Mouse (Mus musculus): ENCODE results near the gene Ccdc69. TPM values are rescaled to one million over a fixed set of nuclear protein-coding genes. Genes with fewer than 3 reads are reported as not detected.
A peak's percentile ranks its signal among the peaks of the same experiment; 100 is the strongest.
"Not testable (repeated sequence)": the region's sequence is repeated elsewhere in the genome, so short reads cannot be mapped to it uniquely, and the experiment has no call there.

Ccdc69 gene
- total and polyA plus RNA-seq, 2 experiments from 2014 or later = 22.0 to 22.2 TPM

DNA sequence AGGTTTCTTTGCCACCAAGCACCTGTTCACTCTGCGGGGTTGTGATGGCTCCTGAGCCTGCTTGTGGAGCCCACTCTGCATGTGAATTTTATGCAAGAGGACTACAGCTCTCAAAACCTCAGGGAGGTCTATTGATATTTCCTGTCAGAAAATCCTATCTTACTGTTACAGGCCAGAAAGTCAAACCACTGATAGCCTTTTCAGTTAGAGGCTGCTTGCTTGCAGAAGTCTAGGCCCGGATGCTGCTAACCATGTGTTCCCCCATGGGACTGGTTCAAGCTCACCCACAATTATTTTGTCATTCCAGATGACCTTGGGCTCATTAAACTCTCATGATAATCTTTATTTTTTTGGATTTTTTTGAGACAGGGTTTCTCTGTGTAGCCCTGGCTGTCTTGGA, 39.1 kb upstream of the Ccdc69 start:
- WGBS = 83% methylated on average over 2 of the region's 2 CpGs
- Histone ChIP-seq H3K4me1 (ENCODE audit: control insufficient read depth, insufficient read depth) (no peaks in the 10 kb centered on the region), H3K36me3 (replicated peaks; ENCODE audit: control insufficient read depth, insufficient read depth, low read length) (no peaks in the 10 kb centered on the region), H3K4me2 (ENCODE audit: low read depth, low read length) (no peak overlapping the region), H3K27ac (ENCODE audit: low read depth) (no peak overlapping the region), H3K27me3 (ENCODE audit: control insufficient read depth, insufficient read depth, low read length) (no peaks in the 10 kb centered on the region), H3K9me3 (replicated peaks; ENCODE audit: control insufficient read depth, low read length) (no peaks in the 10 kb centered on the region), H3K9ac (replicated peaks; ENCODE audit: low read depth, low read length) (no peak overlapping the region), H3K4me3 (ENCODE audit: low read depth, low read length) (no peak overlapping the region)
- TF ChIP-seq EP300 (IDR thresholded peaks at IDR 0.05; ENCODE audit: low read depth) = no peak
- no peak for TF ChIP-seq CTCF (IDR thresholded peaks at IDR 0.05; ENCODE audit: low read depth)
- no peak for DNase-seq (ENCODE audit: low spot score)
- ATAC-seq (ENCODE audit: insufficient read depth, low read depth) = no peak

DNA sequence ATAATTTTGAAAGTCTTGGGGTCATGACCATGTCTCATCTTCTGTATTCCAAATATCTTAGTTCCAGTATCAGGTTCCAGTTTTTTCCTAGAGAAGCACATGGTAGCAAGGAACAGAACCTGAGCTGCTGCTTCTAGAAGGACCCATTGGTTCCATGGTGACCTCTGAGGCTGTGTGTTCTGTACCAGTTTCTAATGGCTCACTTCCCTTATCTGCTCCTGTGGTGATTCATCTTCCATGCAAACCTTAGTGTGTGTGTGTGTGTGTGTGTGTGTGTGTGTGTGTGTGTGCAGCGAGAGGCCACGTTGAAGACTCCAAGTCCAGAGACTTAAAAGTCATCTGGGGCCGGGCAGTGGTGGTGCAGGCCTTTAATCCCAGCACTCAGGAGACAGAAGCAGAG, 38.1 kb upstream of the Ccdc69 start:
- no peak overlapping the region for H3K4me3 ChIP-seq (ENCODE audit: low read depth, low read length)
- 81% methylated on average over 3 of the region's 3 CpGs for WGBS
- no peaks in the 10 kb centered on the region for H3K36me3 ChIP-seq (replicated peaks; ENCODE audit: control insufficient read depth, insufficient read depth, low read length)
- DNase-seq (ENCODE audit: low spot score) (no peak), ATAC-seq (ENCODE audit: insufficient read depth, low read depth) (no peak)
- no peak for TF ChIP-seq EP300 (IDR thresholded peaks at IDR 0.05; ENCODE audit: low read depth)
- no peak for TF ChIP-seq CTCF (IDR thresholded peaks at IDR 0.05; ENCODE audit: low read depth)
- no peak overlapping the region for H3K4me2 ChIP-seq (ENCODE audit: low read depth, low read length)
- no peaks in the 10 kb centered on the region for H3K9me3 ChIP-seq (replicated peaks; ENCODE audit: control insufficient read depth, low read length)
- no peak overlapping the region for H3K9ac ChIP-seq (replicated peaks; ENCODE audit: low read depth, low read length)
- no peak overlapping the region for H3K27ac ChIP-seq (ENCODE audit: low read depth)
- H3K4me1 ChIP-seq (ENCODE audit: control insufficient read depth, insufficient read depth) = no peaks in the 10 kb centered on the region
- H3K27me3 ChIP-seq (ENCODE audit: control insufficient read depth, insufficient read depth, low read length) = no peaks in the 10 kb centered on the region

DNA sequence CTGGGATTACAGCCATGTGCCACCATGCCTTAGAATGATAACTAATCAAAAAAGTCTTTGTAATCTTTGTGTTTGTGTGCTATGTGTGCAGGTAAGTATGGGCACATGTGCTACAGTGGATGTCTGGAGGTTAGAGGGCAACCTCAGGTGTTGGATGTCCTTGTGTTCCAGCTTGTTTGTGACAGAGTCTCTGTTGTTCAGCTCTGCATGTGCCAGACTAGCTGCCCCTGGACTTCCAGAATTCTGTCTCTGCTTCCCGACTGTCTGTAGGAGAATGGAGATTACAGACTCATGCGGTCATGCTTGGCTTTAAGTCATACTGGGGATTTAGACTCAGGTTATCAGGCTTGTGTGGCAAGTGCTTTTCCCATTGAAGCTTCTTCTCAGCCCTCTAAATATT, 36.4 kb upstream of the Ccdc69 start:
- peaks cover 3% of the 10 kb centered on the region; the same call in 1 of the 2 replicates for H3K36me3 ChIP-seq (replicated peaks; ENCODE audit: control insufficient read depth, insufficient read depth, low read length)
- 0 out of 2 replicates have a peak, but pooled peaks cover 5% of the 10 kb centered on the region for H3K4me1 ChIP-seq (ENCODE audit: control insufficient read depth, insufficient read depth)
- TF ChIP-seq EP300 (IDR thresholded peaks at IDR 0.05; ENCODE audit: low read depth) = no peak
- TF ChIP-seq CTCF (IDR thresholded peaks at IDR 0.05; ENCODE audit: low read depth) = no peak
- H3K27ac ChIP-seq (ENCODE audit: low read depth) = peak overlapping the region; percentile 43
- WGBS = 35% methylated on average over 2 of the region's 2 CpGs
- no peak overlapping the region for H3K4me3 ChIP-seq (ENCODE audit: low read depth, low read length)
- no peak overlapping the region for H3K4me2 ChIP-seq (ENCODE audit: low read depth, low read length)
- DNase-seq (ENCODE audit: low spot score) (no peak), ATAC-seq (ENCODE audit: insufficient read depth, low read depth) (no peak)
- H3K9ac ChIP-seq (replicated peaks; ENCODE audit: low read depth, low read length) = no peak overlapping the region
- no peaks in the 10 kb centered on the region for H3K27me3 ChIP-seq (ENCODE audit: control insufficient read depth, insufficient read depth, low read length)
- no peaks in the 10 kb centered on the region for H3K9me3 ChIP-seq (replicated peaks; ENCODE audit: control insufficient read depth, low read length)

DNA sequence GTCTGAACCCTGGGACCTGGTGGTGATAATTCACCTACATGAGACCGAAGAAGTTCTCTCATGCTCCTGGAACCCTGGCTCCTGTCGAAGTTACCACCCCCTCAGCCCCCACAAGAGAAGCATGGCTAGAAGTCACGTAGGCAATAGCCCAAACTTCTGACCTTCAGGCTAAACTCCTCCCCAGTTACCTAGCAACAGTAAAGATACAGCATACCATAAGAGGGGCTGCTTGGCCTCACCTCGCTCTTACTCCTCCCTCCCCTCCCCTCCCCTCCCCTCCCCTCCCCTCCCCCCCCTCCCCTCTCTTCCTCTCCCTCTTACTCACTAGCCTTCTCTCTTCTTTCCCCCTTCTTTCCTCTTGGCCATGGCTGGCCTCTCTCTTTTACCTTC, 35.9 kb upstream of the Ccdc69 start:
- ATAC-seq (ENCODE audit: insufficient read depth, low read depth) = not testable (repeated sequence)

DNA sequence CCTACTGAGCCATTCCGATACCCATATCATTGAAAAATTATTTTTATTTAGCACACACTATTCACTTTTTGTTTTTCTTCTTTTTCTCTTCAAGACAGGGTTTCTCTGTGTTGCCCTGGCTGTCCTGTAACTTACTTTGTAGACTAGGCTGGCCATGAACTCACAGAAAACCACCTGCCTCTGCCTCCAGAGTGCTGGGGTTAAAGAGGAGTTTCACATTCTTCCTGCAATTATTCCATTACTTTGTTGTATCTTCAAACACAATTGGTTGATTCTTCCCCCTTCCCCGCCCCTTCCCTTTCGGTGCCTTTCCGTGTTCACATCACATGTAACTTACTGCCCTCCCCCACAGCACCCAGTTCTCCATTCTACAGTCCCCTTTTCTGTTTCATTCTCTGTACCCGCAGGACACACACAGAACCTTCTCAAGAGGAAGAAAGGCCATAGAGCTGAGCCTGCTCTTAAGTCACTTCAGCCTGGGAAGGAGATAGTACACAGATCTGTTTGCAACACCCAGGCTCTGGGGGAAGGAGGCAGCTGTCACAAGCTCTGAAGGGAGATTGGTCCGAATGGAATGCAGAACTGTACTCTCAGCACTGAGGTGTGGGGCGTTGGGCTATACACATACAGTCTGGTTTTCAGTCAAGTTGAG, 35.4 kb upstream of the Ccdc69 start:
- H3K27ac ChIP-seq (ENCODE audit: low read depth) = peak overlapping the region; percentile 12
- ATAC-seq (ENCODE audit: insufficient read depth, low read depth) (peak; percentile 57; the same call in 1 of the 2 replicates), DNase-seq (ENCODE audit: low spot score) (peak; percentile 28)

More for the DNA sequence above, 35.9 kb upstream of the Ccdc69 start:
- not testable (repeated sequence) for H3K36me3 ChIP-seq (replicated peaks; ENCODE audit: control insufficient read depth, insufficient read depth, low read length); H3K27me3 ChIP-seq (ENCODE audit: control insufficient read depth, insufficient read depth, low read length); DNase-seq (ENCODE audit: low spot score); H3K4me2 ChIP-seq (ENCODE audit: low read depth, low read length); H3K4me3 ChIP-seq (ENCODE audit: low read depth, low read length); H3K4me1 ChIP-seq (ENCODE audit: control insufficient read depth, insufficient read depth); H3K9me3 ChIP-seq (replicated peaks; ENCODE audit: control insufficient read depth, low read length); H3K9ac ChIP-seq (replicated peaks; ENCODE audit: low read depth, low read length)
- 12% methylated on average over 3 of the region's 4 CpGs for WGBS
- H3K27ac ChIP-seq (ENCODE audit: low read depth) = peak overlapping the region; percentile 43

More for the DNA sequence above, 35.4 kb upstream of the Ccdc69 start:
- Histone ChIP-seq H3K9me3 (replicated peaks; ENCODE audit: control insufficient read depth, low read length) (no peaks in the 10 kb centered on the region), H3K27me3 (ENCODE audit: control insufficient read depth, insufficient read depth, low read length) (no peaks in the 10 kb centered on the region), H3K9ac (replicated peaks; ENCODE audit: low read depth, low read length) (no peak overlapping the region), H3K4me2 (ENCODE audit: low read depth, low read length) (no peak overlapping the region), H3K36me3 (replicated peaks; ENCODE audit: control insufficient read depth, insufficient read depth, low read length) (peaks cover 9% of the 10 kb centered on the region; the same call in 1 of the 2 replicates), H3K4me1 (ENCODE audit: control insufficient read depth, insufficient read depth) (0 out of 2 replicates have a peak, but pooled peaks cover 5% of the 10 kb centered on the region), H3K4me3 (ENCODE audit: low read depth, low read length) (no peak overlapping the region)
- TF ChIP-seq EP300 (IDR thresholded peaks at IDR 0.05; ENCODE audit: low read depth) = no peak
- TF ChIP-seq CTCF (IDR thresholded peaks at IDR 0.05; ENCODE audit: low read depth) = no peak
- WGBS = 32% methylated on average over 7 of the region's 7 CpGs

Measured in heart, postnatal 0 days (tissue).